Mouse (Mus musculus) pancreas, adult 10 weeks (tissue): ENCODE data around the gene Mrpl35. TPM values are rescaled to one million over a fixed set of nuclear protein-coding genes. Genes with fewer than 3 reads are reported as not detected.

Source experiments
- polyA plus RNA-seq: library from polyadenylated mRNA; stranded (reverse); fragments of 350-450 nt; fragmentation: Illumina TruSeq; extraction: RNeasy Lipid Tissue Mini Kit (QIAGEN cat#74804); gene quantifications from one replicate; pipeline ENCODE4 v1.2.3, GENCODE M21; 2015; ENCODE audit warnings: low read depth, low replicate concordance; ENCODE audit not compliant: insufficient read depth

Gene Mrpl35
- polyA plus RNA-seq, result 2.1 TPM

DNA sequence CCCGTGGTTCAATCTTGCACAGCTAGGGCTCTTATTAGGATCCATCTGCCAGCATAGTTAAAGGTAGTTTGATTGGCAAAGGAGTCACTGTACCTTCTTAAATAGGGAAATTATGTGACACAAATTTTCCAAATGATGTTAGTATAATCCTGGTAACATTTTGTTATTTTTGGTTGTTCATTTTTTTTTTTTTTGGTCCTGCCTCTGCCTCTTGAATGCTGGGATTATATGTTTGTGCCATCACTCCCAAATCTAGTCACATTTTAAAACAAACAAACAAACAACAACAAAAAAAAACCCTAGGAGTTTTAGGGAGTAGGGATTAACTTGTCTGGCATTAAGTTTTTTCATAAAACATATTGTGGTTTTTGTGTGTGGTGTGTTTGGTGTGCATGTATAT lies at the start of gene Mrpl35:
TSS of gene Mrpl35 (minus strand) at position 101 of the 400 bp plus-strand sequence.

DNA sequence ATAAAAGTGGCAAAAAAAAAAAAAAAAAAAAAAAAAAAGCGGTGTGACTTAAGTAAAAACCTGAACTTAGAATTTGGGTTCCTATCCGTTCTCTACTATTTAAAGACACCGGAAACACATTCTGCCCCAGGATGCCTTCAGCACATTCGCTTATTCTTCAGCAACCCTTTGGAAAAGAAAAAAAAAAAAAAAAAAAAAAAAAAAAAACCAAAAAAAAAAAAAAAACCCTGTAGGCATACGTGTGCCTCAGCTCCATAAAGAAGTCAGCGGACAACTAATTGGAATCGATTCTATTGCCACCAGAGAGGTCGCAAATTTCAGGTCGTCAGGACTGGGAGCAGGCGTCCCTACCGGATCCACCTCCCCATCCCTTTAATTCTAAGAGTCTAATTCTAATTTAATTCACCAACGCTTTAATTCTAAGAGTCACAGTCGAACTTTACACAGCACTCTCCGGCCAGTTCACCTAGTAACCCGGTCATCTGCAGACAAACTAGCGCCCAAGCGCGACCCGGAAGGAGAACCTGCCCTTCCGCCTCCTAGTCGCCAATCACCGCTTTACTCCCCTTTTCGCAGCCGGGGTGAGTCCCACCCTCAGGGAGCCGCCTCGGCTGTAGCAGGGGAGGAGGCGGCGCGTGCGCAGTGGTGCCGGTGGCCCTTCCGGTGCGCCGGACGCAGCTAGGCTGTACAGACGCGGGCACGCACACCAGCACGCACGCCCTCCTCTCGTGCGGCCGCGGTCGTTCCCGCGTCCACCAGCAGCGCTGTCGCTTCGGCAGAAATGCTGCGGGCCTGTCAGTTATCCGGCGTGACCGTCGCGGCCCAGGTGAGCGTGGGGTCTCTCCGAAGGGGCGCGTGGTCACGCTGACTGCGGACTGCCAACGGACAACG lies 4.2 kb upstream of the Mrpl35 start, which contains the start of gene Immt:
TSS of gene Immt (plus strand) at position 642 of the 891 bp plus-strand sequence.

Other genes starting within 250 kb of the Mrpl35 start
- gene Kdm3a, start 194.0 kb downstream of the Mrpl35 start, polyA plus RNA-seq, result 10.1 TPM
- 0.87 TPM for gene Reep1, start 119.4 kb downstream of the Mrpl35 start, polyA plus RNA-seq
- 25.9 TPM for gene Immt, start 4.4 kb upstream of the Mrpl35 start, polyA plus RNA-seq
- gene Ptcd3, start 81.8 kb upstream of the Mrpl35 start, polyA plus RNA-seq, result 21.3 TPM
- gene Polr1a, start 82.1 kb upstream of the Mrpl35 start, polyA plus RNA-seq, result 5.5 TPM